Mouse (Mus musculus): ENCODE measurements at regions not wholly inside any gene's neighbourhood (a gene's known extent, or its start where the extent isn't known, plus 50 kb on each side); places are given as distances from the start of the nearest gene placed in this dataset.
A peak's percentile ranks its signal among the peaks of the same experiment; 100 is the strongest.

GRCm38 (mm10) chr6:147416592-147416991, 59.0 kb upstream of the Ccdc91 start:
- H3K4me1 ChIP-seq, result no peaks in the 10 kb centered on the region
- H3K9me3 ChIP-seq, result no peaks in the 10 kb centered on the region
- no peaks in the 10 kb centered on the region for H3K27me3 ChIP-seq (replicated peaks)
- no peak for ATAC-seq (ENCODE audit: extremely low read depth, insufficient number of reproducible peaks, low FRiP score, low TSS enrichment)
- H3K4me3 ChIP-seq, result no peak overlapping the region
- WGBS, result 56% methylated on average over 3 of the region's 3 CpGs
- no peaks in the 10 kb centered on the region for H3K36me3 ChIP-seq
- H3K4me2 ChIP-seq, result no peak overlapping the region
- no peak overlapping the region for H3K9ac ChIP-seq
- no peak overlapping the region for H3K27ac ChIP-seq (replicated peaks)

GRCm38 (mm10) chr6:147413713-147414112, 61.9 kb upstream of the Ccdc91 start:
- no peaks in the 10 kb centered on the region for H3K36me3 ChIP-seq
- no peak for ATAC-seq (ENCODE audit: extremely low read depth, insufficient number of reproducible peaks, low FRiP score, low TSS enrichment)
- 82% methylated on average over 3 of the region's 3 CpGs for WGBS
- H3K9ac ChIP-seq, result no peak overlapping the region
- no peak overlapping the region for H3K4me3 ChIP-seq
- H3K4me1 ChIP-seq, result no peaks in the 10 kb centered on the region
- no peaks in the 10 kb centered on the region; the same call in 1 of the 2 replicates for H3K9me3 ChIP-seq
- no peak overlapping the region for H3K4me2 ChIP-seq
- no peak overlapping the region for H3K27ac ChIP-seq (replicated peaks)
- H3K27me3 ChIP-seq (replicated peaks), result no peaks in the 10 kb centered on the region

GRCm38 (mm10) chr6:147397984-147398383, 77.6 kb upstream of the Ccdc91 start:
- WGBS, result 73% methylated on average over 6 of the region's 6 CpGs
- H3K27me3 ChIP-seq (replicated peaks), result no peaks in the 10 kb centered on the region
- H3K27ac ChIP-seq (replicated peaks), result no peak overlapping the region
- no peak for ATAC-seq (ENCODE audit: extremely low read depth, insufficient number of reproducible peaks, low FRiP score, low TSS enrichment)
- H3K4me3 ChIP-seq, result no peak overlapping the region
- no peaks in the 10 kb centered on the region for H3K36me3 ChIP-seq
- H3K9me3 ChIP-seq, result no peaks in the 10 kb centered on the region
- no peak overlapping the region for H3K9ac ChIP-seq
- H3K4me2 ChIP-seq, result no peak overlapping the region
- H3K4me1 ChIP-seq, result no peaks in the 10 kb centered on the region

- H3K9ac ChIP-seq, result no peak overlapping the region
- H3K4me1 ChIP-seq, result peaks cover 21% of the 10 kb centered on the region
- no peaks in the 10 kb centered on the region for H3K9me3 ChIP-seq
- WGBS, result 36% methylated on average over 14 of the region's 14 CpGs
- H3K4me3 ChIP-seq, result no peak overlapping the region
- H3K36me3 ChIP-seq, result no peaks in the 10 kb centered on the region
- ATAC-seq (ENCODE audit: extremely low read depth, insufficient number of reproducible peaks, low FRiP score, low TSS enrichment), result no peak
- peak overlapping the region; percentile 10; the same call in 1 of the 2 replicates for H3K4me2 ChIP-seq
- H3K27me3 ChIP-seq (replicated peaks), result no peaks in the 10 kb centered on the region
- no peak overlapping the region for H3K27ac ChIP-seq (replicated peaks)
These were observed 84.0 kb upstream of the Ccdc91 start for GRCm38 (mm10) chr6:147391425-147392158.

GRCm38 (mm10) chr6:147390499-147390898, 85.1 kb upstream of the Ccdc91 start:
- Histone ChIP-seq H3K4me1 (peaks cover 21% of the 10 kb centered on the region), H3K27ac (replicated peaks) (no peak overlapping the region), H3K4me2 (no peak overlapping the region), H3K36me3 (no peaks in the 10 kb centered on the region), H3K4me3 (no peak overlapping the region), H3K9ac (no peak overlapping the region), H3K9me3 (no peaks in the 10 kb centered on the region), H3K27me3 (replicated peaks) (no peaks in the 10 kb centered on the region)
- no peak for ATAC-seq (ENCODE audit: extremely low read depth, insufficient number of reproducible peaks, low FRiP score, low TSS enrichment)
- WGBS, result 60% methylated on average over 5 of the region's 5 CpGs

GRCm38 (mm10) chr6:147388727-147389126, 86.9 kb upstream of the Ccdc91 start:
- WGBS, result 23% methylated on average over 2 of the region's 2 CpGs
- H3K36me3 ChIP-seq, result no peaks in the 10 kb centered on the region
- H3K27me3 ChIP-seq (replicated peaks), result no peaks in the 10 kb centered on the region

GRCm38 (mm10) chr6:147385606-147386005, 90.0 kb upstream of the Ccdc91 start:
- no peak for ATAC-seq (ENCODE audit: extremely low read depth, insufficient number of reproducible peaks, low FRiP score, low TSS enrichment)

More at GRCm38 (mm10) chr6:147388727-147389126, 86.9 kb upstream of the Ccdc91 start:
- Histone ChIP-seq H3K9ac (no peak overlapping the region), H3K27ac (replicated peaks) (no peak overlapping the region), H3K4me2 (no peak overlapping the region), H3K4me3 (no peak overlapping the region), H3K4me1 (peaks cover 21% of the 10 kb centered on the region), H3K9me3 (no peaks in the 10 kb centered on the region)
- no peak for ATAC-seq (ENCODE audit: extremely low read depth, insufficient number of reproducible peaks, low FRiP score, low TSS enrichment)

GRCm38 (mm10) chr6:147380519-147380918, 95.1 kb upstream of the Ccdc91 start:
- Histone ChIP-seq H3K4me3 (no peak overlapping the region), H3K27ac (replicated peaks) (no peak overlapping the region), H3K27me3 (replicated peaks) (no peaks in the 10 kb centered on the region), H3K9ac (no peak overlapping the region), H3K4me1 (no peaks in the 10 kb centered on the region), H3K4me2 (no peak overlapping the region), H3K9me3 (no peaks in the 10 kb centered on the region), H3K36me3 (no peaks in the 10 kb centered on the region)
- 59% methylated on average over 8 of the region's 8 CpGs for WGBS
- no peak for ATAC-seq (ENCODE audit: extremely low read depth, insufficient number of reproducible peaks, low FRiP score, low TSS enrichment)

More at GRCm38 (mm10) chr6:147385606-147386005, 90.0 kb upstream of the Ccdc91 start:
- Histone ChIP-seq H3K9me3 (no peaks in the 10 kb centered on the region), H3K4me2 (no peak overlapping the region), H3K27me3 (replicated peaks) (no peaks in the 10 kb centered on the region), H3K4me1 (peaks cover 13% of the 10 kb centered on the region), H3K36me3 (no peaks in the 10 kb centered on the region), H3K27ac (replicated peaks) (no peak overlapping the region), H3K9ac (no peak overlapping the region), H3K4me3 (no peak overlapping the region)
- 69% methylated on average over 1 of the region's 1 CpGs for WGBS

GRCm38 (mm10) chr6:147377679-147378078, 97.9 kb upstream of the Ccdc91 start:
- ATAC-seq (ENCODE audit: extremely low read depth, insufficient number of reproducible peaks, low FRiP score, low TSS enrichment), result no peak
- no peak overlapping the region for H3K9ac ChIP-seq
- H3K9me3 ChIP-seq, result no peaks in the 10 kb centered on the region
- 78% methylated on average over 3 of the region's 3 CpGs for WGBS
- H3K4me2 ChIP-seq, result no peak overlapping the region
- no peaks in the 10 kb centered on the region for H3K4me1 ChIP-seq
- H3K27me3 ChIP-seq (replicated peaks), result no peaks in the 10 kb centered on the region
- H3K4me3 ChIP-seq, result no peak overlapping the region
- H3K27ac ChIP-seq (replicated peaks), result no peak overlapping the region
- H3K36me3 ChIP-seq, result no peaks in the 10 kb centered on the region

- WGBS, result 23% methylated on average over 4 of the region's 4 CpGs
- Histone ChIP-seq H3K4me3 (no peak overlapping the region), H3K27ac (replicated peaks) (no peak overlapping the region), H3K9me3 (no peaks in the 10 kb centered on the region), H3K4me2 (no peak overlapping the region), H3K36me3 (no peaks in the 10 kb centered on the region), H3K9ac (no peak overlapping the region), H3K27me3 (replicated peaks) (no peaks in the 10 kb centered on the region), H3K4me1 (no peaks in the 10 kb centered on the region)
- ATAC-seq (ENCODE audit: extremely low read depth, insufficient number of reproducible peaks, low FRiP score, low TSS enrichment), result no peak
These were observed 103.9 kb upstream of the Ccdc91 start for GRCm38 (mm10) chr6:147371737-147372136.

GRCm38 (mm10) chr6:147371336-147371735, 104.3 kb upstream of the Ccdc91 start:
- no peaks in the 10 kb centered on the region for H3K36me3 ChIP-seq
- H3K27ac ChIP-seq (replicated peaks), result no peak overlapping the region
- no peak overlapping the region for H3K4me2 ChIP-seq
- no peaks in the 10 kb centered on the region for H3K9me3 ChIP-seq
- no peak for ATAC-seq (ENCODE audit: extremely low read depth, insufficient number of reproducible peaks, low FRiP score, low TSS enrichment)
- no peak overlapping the region for H3K9ac ChIP-seq
- WGBS, result 75% methylated on average over 3 of the region's 3 CpGs
- no peaks in the 10 kb centered on the region for H3K27me3 ChIP-seq (replicated peaks)
- no peak overlapping the region for H3K4me3 ChIP-seq
- H3K4me1 ChIP-seq, result no peaks in the 10 kb centered on the region

GRCm38 (mm10) chr6:147362842-147363241, 98.9 kb upstream of the Pthlh start:
- H3K4me1 ChIP-seq, result no peaks in the 10 kb centered on the region
- no peaks in the 10 kb centered on the region for H3K9me3 ChIP-seq
- no peak overlapping the region for H3K4me3 ChIP-seq
- H3K27ac ChIP-seq (replicated peaks), result no peak overlapping the region
- no peak overlapping the region for H3K4me2 ChIP-seq
- 76% methylated on average over 6 of the region's 6 CpGs for WGBS
- H3K9ac ChIP-seq, result no peak overlapping the region
- no peaks in the 10 kb centered on the region for H3K36me3 ChIP-seq
- no peaks in the 10 kb centered on the region for H3K27me3 ChIP-seq (replicated peaks)
- no peak for ATAC-seq (ENCODE audit: extremely low read depth, insufficient number of reproducible peaks, low FRiP score, low TSS enrichment)
